Mouse (Mus musculus): ENCODE measurements around the gene Mrvi1.
A peak's percentile ranks its signal among the peaks of the same experiment; 100 is the strongest.
"Not testable (repeated sequence)": the region's sequence is repeated elsewhere in the genome, so short reads cannot be mapped to it uniquely, and the experiment has no call there.

Gene Mrvi1

GRCm38 (mm10) chr7:110941701-110942530 lies 40.3 kb downstream of the Mrvi1 start:
- no peak for DNase-seq (ENCODE audit: low spot score in 2 of 2)

GRCm38 (mm10) chr7:110941116-110941521 lies 41.1 kb downstream of the Mrvi1 start:
- DNase-seq (ENCODE audit: low spot score in 2 of 2) = no peak

- DNase-seq (ENCODE audit: low spot score in 2 of 2) = no peak
Measured at GRCm38 (mm10) chr7:110935815-110936762, 46.2 kb downstream of the Mrvi1 start.

GRCm38 (mm10) chr7:110933999-110934398 lies 48.3 kb downstream of the Mrvi1 start:
- DNase-seq (ENCODE audit: low spot score in 2 of 2) = no peak

GRCm38 (mm10) chr7:110933329-110933728 lies 48.9 kb downstream of the Mrvi1 start:
- no peak for DNase-seq (ENCODE audit: low spot score in 2 of 2)

GRCm38 (mm10) chr7:110930118-110930854 lies 52.0 kb downstream of the Mrvi1 start:
- peak in 1 of 2 experiments; percentile 43 for DNase-seq (ENCODE audit: low spot score in 2 of 2)

GRCm38 (mm10) chr7:110926562-110926961 lies 55.7 kb downstream of the Mrvi1 start:
- DNase-seq (ENCODE audit: low spot score in 2 of 2) = no peak

- no peak for DNase-seq (ENCODE audit: low spot score in 2 of 2)
Measured at GRCm38 (mm10) chr7:110920331-110921261, 61.7 kb downstream of the Mrvi1 start.

GRCm38 (mm10) chr7:110919721-110920120 lies 62.5 kb downstream of the Mrvi1 start:
- DNase-seq (ENCODE audit: low spot score in 2 of 2) = no peak

- no peak for DNase-seq (ENCODE audit: low spot score in 2 of 2)
Measured at GRCm38 (mm10) chr7:110915913-110916312, 66.3 kb downstream of the Mrvi1 start.

GRCm38 (mm10) chr7:110914531-110914930 lies 67.7 kb downstream of the Mrvi1 start:
- DNase-seq (ENCODE audit: low spot score in 2 of 2) = no peak

- no peak for DNase-seq (ENCODE audit: low spot score in 2 of 2)
Measured at GRCm38 (mm10) chr7:110913754-110914153, 68.5 kb downstream of the Mrvi1 start.

- DNase-seq (ENCODE audit: low spot score in 2 of 2) = no peak
Measured at GRCm38 (mm10) chr7:110908209-110909144, 73.8 kb downstream of the Mrvi1 start.

- DNase-seq (ENCODE audit: low spot score in 2 of 2) = no peak
Measured at GRCm38 (mm10) chr7:110906566-110906965, 75.7 kb downstream of the Mrvi1 start.

- DNase-seq (ENCODE audit: low spot score in 2 of 2) = no peak
Measured at GRCm38 (mm10) chr7:110903226-110903625, 79.0 kb downstream of the Mrvi1 start.

GRCm38 (mm10) chr7:110897202-110897601 lies 85.1 kb downstream of the Mrvi1 start:
- no peak for DNase-seq (ENCODE audit: low spot score in 2 of 2)

- no peak for DNase-seq (ENCODE audit: low spot score in 2 of 2)
Measured at GRCm38 (mm10) chr7:110896453-110896852, 85.8 kb downstream of the Mrvi1 start.

GRCm38 (mm10) chr7:110895772-110896171 lies 86.5 kb downstream of the Mrvi1 start:
- not testable (repeated sequence) for DNase-seq (ENCODE audit: low spot score in 2 of 2)

GRCm38 (mm10) chr7:110894673-110895072 lies 87.6 kb downstream of the Mrvi1 start:
- DNase-seq (ENCODE audit: low spot score in 2 of 2) = no peak

Measured in frontal cortex, postnatal 36 days (tissue).